ENCODE assay signal across 8 mouse cellular contexts in genomic region chr6:94681446-94682269, GRCm38 (mm10). TPM values are rescaled to one million over a fixed set of nuclear protein-coding genes. Genes with fewer than 3 reads are reported as not detected.
A peak's percentile ranks its signal among the peaks of the same experiment; 100 is the strongest.
DNase-seq lines count a peak whose midpoint lies in the region; ATAC-seq lines count a peak whose summit lies in the region.
"Had no signal": no experiment of that assay in that cellular context is flagged by ENCODE, and none has a peak within 500 bp of the region (broad histone marks: within the 10 kb centered on the region; RNA-seq: fewer than 3 reads in every experiment).

No protein-coding gene starts in this region.

- H3K9ac ChIP-seq in neural tube, embryonic 12.5 days, result no peak overlapping the region
- no peak overlapping the region for H3K9ac ChIP-seq in embryonic facial prominence, embryonic 13.5 days
- H3K9ac ChIP-seq in limb, embryonic 13.5 days, result peak overlapping the region; percentile 39; the same call in 1 of the 2 replicates

- 33% methylated on average over 15 of the region's 15 CpGs for WGBS in neural tube, embryonic 12.5 days
- 31% methylated on average over 15 of the region's 15 CpGs for WGBS in embryonic facial prominence, embryonic 13.5 days
- WGBS in limb, embryonic 13.5 days, result 30% methylated on average over 15 of the region's 15 CpGs

- no peak overlapping the region for H3K4me3 ChIP-seq in neural tube, embryonic 12.5 days
- H3K4me3 ChIP-seq in embryonic facial prominence, embryonic 13.5 days, result no peak overlapping the region
- no peak overlapping the region for H3K4me3 ChIP-seq in limb, embryonic 13.5 days
- H3K4me3 ChIP-seq: erythroblast, embryonic 14.5 days had no signal

- H3K9me3 ChIP-seq in neural tube, embryonic 12.5 days, result no peaks in the 10 kb centered on the region
- no peaks in the 10 kb centered on the region for H3K9me3 ChIP-seq in embryonic facial prominence, embryonic 13.5 days
- H3K9me3 ChIP-seq in limb, embryonic 13.5 days, result no peaks in the 10 kb centered on the region

- H3K36me3 ChIP-seq in neural tube, embryonic 12.5 days, result no peaks in the 10 kb centered on the region
- H3K36me3 ChIP-seq in embryonic facial prominence, embryonic 13.5 days, result no peaks in the 10 kb centered on the region
- no peaks in the 10 kb centered on the region for H3K36me3 ChIP-seq in limb, embryonic 13.5 days

- H3K27me3 ChIP-seq in neural tube, embryonic 12.5 days (replicated peaks), result no peaks in the 10 kb centered on the region
- H3K27me3 ChIP-seq in embryonic facial prominence, embryonic 13.5 days, result peaks cover 44% of the 10 kb centered on the region
- no peaks in the 10 kb centered on the region for H3K27me3 ChIP-seq in limb, embryonic 13.5 days

- H3K27ac ChIP-seq in neural tube, embryonic 12.5 days, result no peak overlapping the region
- peak overlapping the region; percentile 34; the same call in 1 of the 2 replicates for H3K27ac ChIP-seq in embryonic facial prominence, embryonic 13.5 days
- no peak overlapping the region; the same call in 1 of the 2 replicates for H3K27ac ChIP-seq in limb, embryonic 13.5 days

- peak overlapping the region; percentile 24; the same call in 1 of the 2 replicates for H3K4me2 ChIP-seq in neural tube, embryonic 12.5 days (replicated peaks)
- H3K4me2 ChIP-seq in embryonic facial prominence, embryonic 13.5 days, result peak overlapping the region; percentile 37
- peak overlapping the region; percentile 39 for H3K4me2 ChIP-seq in limb, embryonic 13.5 days (replicated peaks)

- no peak for ATAC-seq in neural tube, embryonic 12.5 days (ENCODE audit: low FRiP score, low read depth)
- no peak for ATAC-seq in embryonic facial prominence, embryonic 13.5 days (ENCODE audit: insufficient number of reproducible peaks, insufficient read depth, low FRiP score, low TSS enrichment, low read depth)
- no peak for ATAC-seq in limb, embryonic 13.5 days (ENCODE audit: low FRiP score, low read depth)

- no peak for DNase-seq in neural tube, embryonic 10.5 days (ENCODE audit: extremely low spot score, low spot score)
- peak; percentile 51 for DNase-seq in thymus, postnatal 4 days
- no peak for DNase-seq in frontal cortex, postnatal 25 days (ENCODE audit: low spot score in 2 of 2)
- no peak for DNase-seq in testis, postnatal 10 days (ENCODE audit: low spot score)

- peaks cover 61% of the 10 kb centered on the region for H3K4me1 ChIP-seq in neural tube, embryonic 12.5 days
- peaks cover 77% of the 10 kb centered on the region for H3K4me1 ChIP-seq in embryonic facial prominence, embryonic 13.5 days
- H3K4me1 ChIP-seq in limb, embryonic 13.5 days, result peaks cover 89% of the 10 kb centered on the region

RNA-seq across cellular contexts. Expression of gene Lrig1, which starts 18.3 kb away (rescaled TPM):
- polyA plus RNA-seq in neural tube, embryonic 12.5 days (2016; fragmentation: Nextera tagmentation; extraction: Ambion mirVana), result 20.4 and 21.0 TPM in 2 replicates
- 17.4 and 18.9 TPM in 2 replicates for polyA plus RNA-seq in embryonic facial prominence, embryonic 13.5 days (2015; fragmentation: Nextera tagmentation; extraction: Ambion mirVana)
- polyA plus RNA-seq in limb, embryonic 13.5 days (2015; fragmentation: Nextera tagmentation; extraction: Ambion mirVana), result 19.0 and 23.5 TPM in 2 replicates
